Mouse (Mus musculus) thymus, postnatal 10 days (tissue): ENCODE data around the gene Samd4b.

Experiments used
- DNase-seq, 2 experiments: peaks; one replicate each; pipeline ENCODE4 v3.0.0; 2021; ENCODE audit warnings: low spot score in 2 of 2

Samd4b gene

DNA sequence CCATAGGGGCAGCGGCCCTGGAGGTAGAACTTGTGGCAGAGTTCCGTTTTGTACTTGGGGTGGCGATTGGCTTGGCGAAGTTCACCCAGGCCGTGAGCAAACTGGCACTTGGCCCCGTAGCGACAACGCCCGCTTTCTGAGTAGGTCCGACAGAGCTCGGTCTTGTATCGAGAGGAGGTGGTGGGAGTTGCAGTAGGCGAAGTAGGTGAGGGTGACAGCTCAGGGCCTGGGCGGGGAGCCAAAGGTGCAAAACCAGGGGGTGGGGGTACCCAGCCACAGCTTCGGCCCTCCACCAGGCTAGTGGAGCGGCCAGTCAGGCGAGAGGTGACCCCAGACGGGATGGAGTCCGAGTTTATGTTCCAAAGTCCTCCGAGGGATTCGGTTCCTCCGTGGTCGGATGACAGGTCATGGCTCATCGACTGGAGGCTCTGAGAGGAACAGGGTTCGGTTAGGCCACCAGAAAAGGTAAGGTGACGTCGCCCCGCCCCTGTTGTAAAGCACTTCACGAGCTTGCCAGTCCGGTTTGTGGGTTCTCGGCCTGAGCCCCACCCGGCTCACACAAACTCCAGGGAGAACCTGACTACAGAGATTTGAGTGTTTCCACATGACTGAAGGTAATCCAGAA lies 219.8 kb downstream of the Samd4b start:
- DNase-seq, result peak in 1 of 2 experiments; percentile 40

DNA sequence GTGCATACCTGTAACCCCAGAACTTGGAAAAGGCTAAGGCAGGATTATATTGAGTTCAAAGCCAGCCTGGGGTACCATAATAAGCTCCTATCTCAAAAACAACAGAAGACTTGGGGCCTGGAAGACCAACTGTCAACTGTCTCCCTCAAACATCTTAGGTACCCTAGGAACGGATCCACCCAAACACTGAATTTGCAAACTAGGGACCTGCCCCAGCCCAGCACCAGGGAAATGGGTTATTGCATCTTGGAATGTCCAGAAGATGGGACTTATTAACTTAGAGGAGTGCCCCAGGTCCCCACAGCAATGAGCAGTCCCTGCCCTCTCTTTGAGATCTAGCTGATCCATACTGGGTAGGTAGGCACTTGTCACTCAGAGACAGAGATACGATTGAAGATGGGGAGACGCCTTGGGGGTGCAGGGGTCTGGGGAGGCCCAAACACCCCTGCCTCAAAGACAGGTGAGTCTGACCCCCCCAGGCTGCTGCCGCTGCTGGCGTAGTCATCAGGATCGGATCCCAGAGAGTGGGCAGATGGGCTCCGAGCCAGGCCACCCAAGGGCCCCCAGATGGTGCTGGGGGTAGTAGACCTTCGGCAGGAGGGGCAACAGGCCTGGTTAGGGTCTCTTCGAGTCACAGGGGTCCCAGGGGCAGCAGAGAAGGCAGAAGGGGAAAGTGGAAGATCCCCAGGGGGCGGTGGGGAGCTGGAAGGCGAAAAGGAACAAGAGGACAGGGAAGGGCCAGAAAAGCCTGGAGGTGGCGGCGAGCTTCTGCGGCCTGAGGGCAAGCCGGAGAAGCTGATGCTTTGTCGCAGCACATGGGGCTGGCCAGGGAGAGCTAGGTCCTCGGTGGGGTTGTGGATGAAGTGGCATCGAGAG lies 220.5 kb downstream of the Samd4b start:
- no peak for DNase-seq

DNA sequence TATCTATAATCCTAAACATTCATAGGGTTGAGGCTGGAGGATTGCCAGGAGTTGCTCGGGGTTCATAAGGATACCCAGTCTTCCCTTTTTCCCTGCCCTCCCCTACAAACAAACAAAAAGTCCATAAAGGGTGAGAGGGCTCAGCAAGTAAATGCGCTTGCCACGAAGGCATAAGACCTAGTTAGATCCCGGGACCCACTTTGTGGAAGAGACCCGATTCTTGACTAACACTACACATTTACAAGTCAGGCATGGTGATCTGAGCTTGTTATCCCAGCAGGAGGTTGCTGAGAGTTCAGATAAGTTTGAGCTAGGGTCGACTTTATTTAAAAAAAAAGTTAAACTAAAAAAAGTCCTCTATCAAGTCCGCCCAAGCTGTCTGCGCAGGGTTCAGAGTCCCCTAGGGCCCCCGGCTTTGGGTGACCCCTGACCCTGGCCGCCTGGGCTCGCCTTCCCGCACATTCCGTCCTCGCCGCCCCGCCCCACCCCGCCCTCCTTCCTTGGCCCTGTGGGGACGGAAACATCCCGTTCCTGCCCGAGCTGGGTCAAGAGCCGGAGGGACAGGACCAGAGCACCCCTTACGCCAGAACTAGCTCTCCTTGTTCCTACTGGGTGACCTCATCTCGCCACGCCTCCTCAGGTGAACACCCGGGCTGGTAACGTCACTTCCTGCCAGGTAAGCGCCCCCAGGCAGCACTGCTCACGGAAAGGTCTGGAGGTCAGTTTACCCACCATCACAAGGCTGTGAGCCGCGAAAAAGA lies 221.8 kb downstream of the Samd4b start:
- DNase-seq, result peak; percentile 34 to 48

DNA sequence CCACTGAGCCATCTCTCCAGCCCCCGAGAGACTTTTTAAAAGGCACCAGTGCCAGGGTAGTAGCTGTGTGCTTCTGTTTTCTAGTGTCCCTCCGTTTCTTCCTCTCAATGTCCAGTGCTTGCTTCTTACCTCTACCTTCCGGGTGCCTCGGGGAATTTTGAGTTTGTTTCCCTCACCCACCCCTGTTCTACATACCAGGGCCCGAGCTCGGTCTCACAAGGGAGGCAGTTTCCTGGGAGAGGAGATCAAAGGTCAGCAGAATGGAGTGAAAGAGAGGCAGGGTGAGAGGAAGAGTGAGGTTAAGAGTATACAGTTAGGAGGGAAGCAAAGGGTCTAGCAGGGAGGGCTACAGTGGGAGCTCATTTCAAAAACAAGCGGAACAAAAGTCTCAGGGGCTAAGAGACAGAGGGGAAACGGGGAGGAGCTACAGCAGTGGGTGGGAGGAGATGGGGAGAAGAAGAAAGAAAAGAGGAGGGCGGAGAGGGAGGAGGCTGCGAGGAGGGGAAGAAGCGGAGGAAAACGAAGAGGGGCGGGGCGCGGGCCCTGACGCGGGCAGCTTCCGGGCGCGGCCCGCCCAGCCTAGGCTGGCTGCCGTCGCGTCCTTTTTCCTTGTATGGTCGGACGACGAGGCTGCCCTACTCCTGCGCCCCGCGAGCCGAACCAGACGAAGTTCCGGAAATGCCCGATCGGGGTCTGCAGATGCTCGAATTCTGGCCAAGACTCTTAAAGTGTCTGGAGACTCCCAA lies 222.6 kb downstream of the Samd4b start:
- DNase-seq, result peak; percentile 93 to 94

DNA sequence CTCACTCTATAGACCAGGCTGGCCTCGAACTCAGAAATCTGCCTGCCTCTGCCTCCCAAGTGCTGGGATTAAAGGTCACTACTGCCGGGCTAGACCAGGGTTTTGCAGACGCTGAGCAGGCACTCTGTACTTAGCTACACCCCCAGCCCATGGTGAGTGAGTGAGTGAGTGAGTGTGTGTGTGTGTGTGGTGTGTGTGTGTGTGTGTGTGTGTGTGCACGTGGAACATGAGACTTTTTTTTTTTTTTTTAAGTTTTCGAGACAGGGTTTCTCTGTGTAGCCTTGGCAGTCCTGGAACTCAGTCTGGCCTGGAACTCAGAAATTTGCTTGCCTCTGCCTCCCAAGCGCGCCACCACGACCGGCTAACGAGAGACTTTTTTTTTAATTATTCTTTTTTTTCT lies 223.3 kb downstream of the Samd4b start:
- DNase-seq, result no peak

DNA sequence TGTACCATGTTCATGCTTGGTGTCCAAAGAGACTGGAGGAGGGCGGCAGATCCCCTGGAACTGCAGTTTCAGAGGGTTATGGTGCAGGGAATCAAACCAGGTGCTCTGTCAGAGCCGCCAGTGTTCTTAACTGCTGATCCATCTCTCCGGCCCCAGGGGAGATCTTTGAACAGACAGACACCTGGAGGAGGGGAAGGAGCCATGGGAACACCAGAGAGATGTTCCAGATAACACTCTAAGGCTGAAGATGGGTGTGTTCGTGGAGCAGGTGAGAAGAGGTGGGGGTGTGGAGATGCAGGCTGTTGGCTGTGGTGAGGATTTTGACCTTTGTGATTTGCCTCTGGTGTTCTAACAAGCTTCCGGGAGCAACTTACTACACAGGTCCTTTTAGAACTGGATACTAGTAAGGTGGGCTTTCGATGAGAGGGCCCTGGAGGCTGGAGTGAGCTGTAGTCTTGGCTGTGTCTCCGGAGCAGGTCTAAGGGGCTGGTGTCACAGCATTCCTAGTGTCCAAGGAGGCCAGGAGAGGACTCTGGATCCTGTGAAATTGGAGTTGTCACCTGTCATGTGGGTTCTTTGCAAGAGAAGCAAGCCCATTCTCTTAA lies 224.0 kb downstream of the Samd4b start:
- no peak for DNase-seq

DNA sequence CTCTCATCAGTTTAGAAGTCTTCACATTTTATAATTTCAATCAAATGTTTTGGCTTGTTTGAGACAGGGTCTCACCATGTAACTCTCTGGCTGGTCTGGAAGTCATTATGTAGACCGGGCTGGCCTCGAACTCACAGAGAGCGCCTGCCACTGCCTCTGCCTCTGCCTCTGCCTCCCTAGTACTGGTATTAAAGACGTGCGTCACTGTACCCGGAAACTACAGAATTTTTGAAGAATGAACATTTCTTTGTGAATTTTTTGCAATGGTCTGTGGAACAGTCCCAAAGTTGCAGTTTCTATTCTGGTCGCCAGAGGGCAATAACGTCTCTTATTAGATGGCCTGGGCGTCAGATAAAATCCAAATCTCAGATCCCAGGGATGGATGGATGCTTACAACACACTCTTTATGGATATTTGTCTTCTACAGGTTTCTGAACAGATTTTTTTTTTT lies 224.8 kb downstream of the Samd4b start:
- peak; percentile 74 to 81 for DNase-seq

DNA sequence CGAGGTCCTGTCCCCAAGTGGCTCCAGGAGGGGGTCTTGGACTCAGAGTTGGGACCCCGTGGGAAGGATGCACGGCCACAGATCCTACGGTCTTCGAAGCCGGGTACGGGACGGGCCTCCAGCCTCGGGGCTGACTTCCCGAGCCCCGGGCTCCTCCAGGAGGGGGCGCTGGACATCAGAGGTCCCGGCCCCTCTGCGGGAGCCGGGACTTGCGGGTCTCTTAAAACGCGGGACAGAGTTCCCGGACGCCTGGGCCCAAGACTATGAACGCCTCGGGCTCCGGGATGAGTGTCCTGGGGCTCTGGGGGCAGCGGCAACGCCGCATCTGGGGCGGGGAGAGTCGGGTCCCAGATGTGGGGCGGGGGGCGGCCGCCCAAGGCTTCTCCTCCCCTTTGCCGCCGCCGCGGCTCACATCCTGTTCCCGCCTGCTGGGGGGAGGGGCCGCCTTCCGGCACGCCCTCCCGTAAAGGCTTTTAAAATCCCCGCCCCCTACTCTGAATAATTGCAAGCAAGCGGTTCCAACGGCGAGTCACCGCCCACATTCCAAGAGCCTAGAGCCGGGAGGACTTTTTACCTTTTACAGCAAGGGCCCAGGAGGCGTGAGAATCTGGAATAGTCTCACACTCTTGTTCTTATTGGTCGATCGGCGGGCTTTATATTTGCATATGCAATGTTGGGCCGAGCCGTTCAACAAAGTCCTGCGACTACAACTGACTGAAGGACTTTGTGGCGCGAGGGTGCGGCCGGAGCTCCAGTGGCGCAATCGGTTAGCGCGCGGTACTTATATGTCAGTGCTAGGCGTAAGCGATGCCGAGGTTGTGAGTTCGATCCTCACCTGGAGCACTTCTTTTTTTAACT lies 225.5 kb downstream of the Samd4b start, which contains the start of gene Plekhg2:
TSS of gene Plekhg2 (minus strand) at position 349 of the 858 bp plus-strand sequence.
- DNase-seq, result peak; percentile 96 to 97

DNA sequence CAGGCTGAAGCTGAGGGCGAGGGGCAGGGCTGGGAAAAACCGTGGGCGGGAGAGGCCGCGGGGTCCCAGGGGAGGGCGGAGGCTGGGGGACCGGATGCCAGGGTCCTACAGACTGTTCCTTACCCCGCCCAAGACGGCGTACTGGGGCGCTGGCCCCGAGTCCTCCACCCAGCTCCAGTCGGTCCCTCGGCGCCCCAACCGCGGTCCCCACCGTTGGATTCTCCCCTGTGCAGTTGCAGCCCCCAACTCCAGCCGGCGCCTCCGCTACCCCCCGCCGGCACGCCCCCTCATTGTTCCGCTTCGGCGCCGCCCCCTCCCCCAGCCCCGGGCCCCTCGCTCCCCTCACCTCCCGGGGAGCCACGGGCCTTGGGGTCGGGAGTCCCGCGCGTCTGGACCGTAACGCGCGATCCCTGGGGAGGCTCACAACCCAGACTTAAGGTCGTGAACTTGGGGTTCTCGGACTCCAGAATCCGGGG lies 226.4 kb downstream of the Samd4b start:
- peak; percentile 76 for DNase-seq

DNA sequence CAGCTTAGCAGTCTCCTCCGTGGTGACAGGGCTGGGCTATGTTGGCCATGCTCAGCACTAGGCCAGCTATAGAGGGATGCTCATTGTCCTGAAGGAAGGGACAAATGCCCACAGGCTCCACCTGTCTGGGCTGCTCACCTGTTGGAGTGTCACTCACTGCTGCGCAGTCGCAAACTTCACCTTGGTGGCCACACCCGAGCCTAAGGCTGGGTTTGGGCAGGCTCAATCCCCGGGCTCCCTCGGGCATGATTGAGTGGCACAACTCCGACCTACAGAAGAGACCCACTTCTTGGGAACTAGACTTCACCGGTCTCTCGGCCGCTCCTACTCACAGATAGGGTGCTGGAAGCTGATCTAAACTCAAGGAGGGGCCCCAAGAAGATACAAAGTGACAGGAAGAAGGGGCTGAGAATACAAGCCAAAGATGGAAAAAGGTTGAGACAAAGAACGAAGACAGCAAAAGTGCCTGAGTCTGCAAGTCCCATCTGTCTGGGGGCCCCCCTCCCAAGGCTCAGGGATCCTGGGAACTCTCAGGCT lies 226.9 kb downstream of the Samd4b start:
- peak in 1 of 2 experiments; percentile 35 for DNase-seq

DNA sequence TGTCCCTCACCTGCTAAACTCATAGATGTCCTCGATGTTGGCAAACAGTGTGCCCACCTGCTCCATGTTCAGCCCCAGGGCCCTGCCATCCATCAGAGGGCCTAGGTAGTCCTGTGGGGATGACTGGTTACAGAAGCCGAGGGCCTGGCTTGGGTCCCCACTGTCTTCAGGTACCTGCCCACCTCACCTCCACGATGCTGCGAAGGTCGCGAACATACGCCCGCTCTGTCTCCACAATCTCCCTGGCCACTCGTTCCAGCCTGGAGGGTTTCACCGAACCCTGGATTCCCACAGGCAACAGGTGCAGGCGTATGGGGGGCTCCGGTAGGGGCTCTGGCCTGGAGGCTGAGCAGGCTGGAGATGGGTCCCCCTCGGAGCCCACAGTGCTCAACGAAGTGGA lies 227.9 kb downstream of the Samd4b start:
- DNase-seq, result no peak

DNA sequence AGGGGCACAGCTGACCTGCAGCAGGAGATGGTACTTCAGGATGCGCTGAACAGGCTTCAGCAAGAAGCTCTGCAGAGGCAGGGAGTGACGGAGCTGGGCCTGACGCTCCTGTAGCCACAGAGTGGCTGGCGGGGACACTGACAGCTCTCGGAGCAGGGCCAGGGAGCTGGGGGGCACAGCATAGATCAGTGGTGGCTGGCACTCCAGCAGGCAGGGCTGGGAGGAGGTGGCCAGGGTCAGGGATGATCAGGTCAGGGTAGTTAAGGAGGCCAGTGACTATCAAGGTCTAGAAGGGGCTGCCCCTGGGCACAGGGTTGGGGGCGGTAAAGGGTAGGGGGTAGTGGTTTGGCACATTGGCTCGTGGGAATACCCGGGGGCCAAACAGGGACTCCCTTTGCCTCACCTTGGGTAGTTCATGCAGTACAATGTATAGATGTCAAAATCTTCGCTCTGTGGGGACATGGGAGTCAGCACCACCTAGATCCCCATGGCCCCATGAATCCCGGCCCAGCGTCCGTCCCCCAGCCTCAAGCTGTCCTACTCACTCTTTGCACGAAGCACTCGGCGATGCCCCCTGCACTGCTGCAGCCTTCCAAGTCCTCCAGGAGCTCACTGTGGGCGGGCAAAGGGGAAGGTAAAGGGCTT lies 229.5 kb downstream of the Samd4b start:
- DNase-seq, result no peak

DNA sequence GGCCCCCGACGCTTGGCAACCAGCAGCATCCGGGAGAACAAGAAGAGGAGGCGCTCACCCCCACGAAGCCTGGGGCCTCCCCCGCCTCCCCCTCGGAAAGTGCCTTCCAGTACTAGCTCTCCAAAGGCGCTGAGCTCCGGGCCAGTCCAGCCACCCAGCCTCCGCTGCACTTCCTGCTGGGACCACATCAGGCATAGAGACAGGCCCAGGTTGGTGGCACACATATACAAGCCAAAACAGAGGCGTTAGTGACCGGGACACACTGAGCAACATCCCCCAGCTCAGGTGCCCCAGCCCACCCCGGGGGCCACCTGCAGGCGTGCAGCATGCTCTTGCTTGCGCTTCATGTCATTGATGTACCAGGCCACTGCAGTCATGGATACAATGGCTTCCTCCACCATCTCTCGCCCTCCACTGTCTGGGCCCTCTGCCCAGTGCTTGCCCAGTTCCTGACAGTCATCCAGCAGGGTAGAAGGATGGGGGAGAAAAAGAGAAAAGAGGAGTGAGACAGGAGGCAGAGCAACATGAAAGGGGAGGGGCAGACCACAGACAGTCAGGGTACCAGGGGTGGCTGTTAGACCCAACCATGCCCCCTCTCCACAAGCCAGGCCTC lies 230.2 kb downstream of the Samd4b start:
- no peak for DNase-seq

DNA sequence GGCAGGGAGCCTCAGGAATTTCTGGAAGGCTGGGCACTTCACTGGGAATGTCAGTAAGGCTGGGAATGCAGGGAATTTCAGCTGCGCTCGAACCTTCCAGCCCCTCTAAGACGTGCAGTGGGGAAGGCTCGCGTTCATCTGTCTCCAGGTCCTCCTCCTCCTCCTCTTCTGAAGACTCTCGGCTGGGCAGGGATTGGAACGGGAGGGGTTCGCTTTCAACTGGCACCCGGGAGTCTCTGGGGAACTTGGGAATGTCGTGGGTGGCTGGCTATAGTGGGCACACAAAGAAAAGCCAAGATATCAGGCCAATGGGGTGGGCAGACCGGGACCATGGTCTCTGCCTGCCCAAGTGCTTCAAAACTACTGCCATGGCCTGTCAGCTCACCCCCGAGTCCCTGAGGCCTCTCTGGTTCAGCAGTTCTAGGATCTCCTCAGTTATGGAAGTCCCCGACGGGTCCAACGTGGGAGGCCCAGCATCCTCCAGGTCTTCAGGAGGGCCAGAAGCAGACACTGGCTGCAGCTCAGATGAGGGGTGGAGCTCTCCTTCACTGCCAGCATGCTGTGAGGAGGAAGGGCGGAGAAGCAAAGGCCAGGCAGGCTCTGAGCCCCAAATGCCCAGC lies 235.4 kb downstream of the Samd4b start:
- DNase-seq, result no peak

DNA sequence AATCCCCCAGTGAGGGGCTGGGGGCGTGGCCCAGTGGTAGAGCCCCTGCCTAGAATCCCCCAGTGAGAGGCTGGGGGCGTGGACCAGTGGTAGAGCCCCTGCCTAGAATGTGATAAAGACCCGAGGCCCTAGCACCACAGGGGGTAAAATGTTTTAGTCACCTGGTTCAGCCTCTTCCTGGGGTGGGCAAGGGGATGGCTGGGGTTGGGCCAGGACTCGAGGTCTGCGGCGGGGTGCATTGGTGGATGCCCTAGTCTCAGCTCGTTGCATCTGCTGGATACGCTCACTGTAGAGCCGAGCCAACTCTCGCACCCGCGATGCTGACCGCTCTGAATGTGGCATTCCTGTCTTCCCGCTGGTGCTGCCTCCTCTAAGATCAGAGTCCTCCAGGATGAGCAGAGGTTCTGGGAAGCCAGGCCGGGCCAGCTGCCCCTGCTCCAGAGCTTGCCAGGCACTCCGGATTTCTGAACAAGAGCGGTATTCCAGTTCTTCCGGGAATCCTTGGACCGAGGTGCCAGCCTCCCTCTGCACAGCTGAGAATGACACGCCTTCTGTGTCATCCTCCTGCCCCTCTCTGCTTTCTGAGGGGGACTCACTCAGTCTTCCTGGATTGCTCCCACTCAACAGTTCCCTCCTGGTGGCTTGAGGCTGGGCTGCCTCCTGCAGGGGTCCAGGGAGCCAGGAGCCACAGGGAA lies 236.2 kb downstream of the Samd4b start:
- no peak for DNase-seq

DNA sequence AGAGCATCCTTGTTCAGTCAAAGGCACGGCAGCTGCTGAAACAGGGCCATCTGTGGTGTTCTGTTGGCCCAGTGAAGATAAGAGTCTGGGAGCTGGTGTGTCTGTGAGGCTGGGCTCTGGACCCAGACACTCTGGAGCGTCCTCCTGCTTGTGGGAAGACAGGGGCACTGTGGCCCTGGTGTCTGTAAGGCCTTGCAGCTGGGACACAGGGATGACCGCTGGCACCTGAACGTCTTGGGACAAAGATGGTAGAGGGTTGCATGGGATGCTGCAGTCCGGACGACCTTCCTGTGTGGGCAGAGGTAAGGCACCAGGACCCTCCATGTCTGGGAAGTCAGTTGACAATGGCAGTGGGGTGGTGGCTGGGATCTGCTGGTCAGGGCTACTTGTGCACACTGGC lies 237.7 kb downstream of the Samd4b start:
- DNase-seq, result no peak

DNA sequence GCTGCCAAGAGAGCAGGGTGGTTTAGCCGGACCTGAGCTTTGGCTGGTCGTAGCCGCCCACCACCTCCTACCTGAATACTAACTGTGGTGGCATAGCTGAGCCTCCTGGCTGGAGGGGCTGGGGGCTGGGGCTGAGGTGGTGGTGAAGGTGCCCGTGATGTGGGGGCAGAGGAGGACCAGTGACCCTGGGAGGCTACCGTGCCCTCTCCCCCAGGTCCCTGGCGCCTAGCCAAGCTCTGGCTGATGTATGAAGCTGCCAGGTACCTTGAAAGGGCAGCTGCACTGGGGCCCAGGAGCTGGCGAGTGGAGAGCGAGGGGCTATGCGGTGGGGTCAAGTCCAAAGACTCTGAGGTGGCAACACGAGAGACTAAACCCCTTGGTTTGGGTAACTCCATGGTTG lies 238.1 kb downstream of the Samd4b start:
- DNase-seq, result no peak

DNA sequence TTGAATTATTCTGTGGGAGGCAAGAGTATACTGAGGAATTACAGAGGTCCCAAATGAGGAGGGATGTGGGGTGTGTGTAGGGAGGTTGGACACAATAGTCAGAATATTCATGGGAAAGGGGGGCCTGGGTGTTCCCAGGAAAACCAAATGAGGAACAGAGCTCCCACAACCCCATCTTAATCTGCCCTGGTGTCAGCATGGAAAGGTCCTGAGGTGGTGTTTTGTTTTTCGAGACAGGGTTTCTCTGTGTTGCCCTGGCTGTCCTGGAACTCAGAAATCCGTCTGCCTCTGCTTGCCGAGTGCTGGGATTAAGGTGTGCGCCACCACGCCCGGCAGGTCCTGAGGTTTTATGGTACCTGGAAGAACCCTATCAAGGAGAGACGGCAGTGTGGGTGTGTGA lies 239.5 kb downstream of the Samd4b start:
- no peak for DNase-seq
